Mouse (Mus musculus) heart, adult 2 months (tissue): ENCODE measurements around the gene Sap18. TPM values are rescaled to one million over a fixed set of nuclear protein-coding genes. Genes with fewer than 3 reads are reported as not detected.
A peak's percentile ranks its signal among the peaks of the same experiment; 100 is the strongest.

Source experiments
- DNase-seq, 2 experiments: peaks; one replicate each; pipeline ENCODE4 v3.0.0; 2021
- H3K27ac ChIP-seq: fragments of 200-600 bp; 2 replicates; pipeline ENCODE4 v1.8.1; 2022
- H3K27me3 ChIP-seq: fragments of 200-500 bp; 2 replicates; pipeline ENCODE4 v1.6.1; 2012; ENCODE audit warnings: mild to moderate bottlenecking, low read length, inconsistent platforms, mixed read lengths; ENCODE audit not compliant: control insufficient read depth, insufficient read depth
- H3K36me3 ChIP-seq: fragments of 200-500 bp; 2 replicates; pipeline ENCODE4 v1.6.1; 2012; ENCODE audit warnings: low read length, inconsistent platforms; ENCODE audit not compliant: control insufficient read depth, insufficient read depth
- H3K4me1 ChIP-seq: fragments of 200-500 bp; 2 replicates; pipeline ENCODE4 v1.6.1; 2011; ENCODE audit warnings: low read length; ENCODE audit not compliant: control insufficient read depth, insufficient read depth
- H3K4me3 ChIP-seq: fragments of 200-600 bp; 2 replicates; pipeline ENCODE4 v1.8.1; 2022
- H3K79me2 ChIP-seq: fragments of 200-500 bp; replicated peaks from 2 replicates; pipeline ENCODE4 v1.6.1; 2012; ENCODE audit warnings: mild to moderate bottlenecking, inconsistent platforms, low read length, moderate library complexity, mixed read lengths; ENCODE audit not compliant: control insufficient read depth, insufficient read depth
- H3K9ac ChIP-seq: fragments of 200-500 bp; 2 replicates; pipeline ENCODE4 v1.6.1; 2012; ENCODE audit warnings: low read depth, mild to moderate bottlenecking, control low read depth, inconsistent platforms, low read length, mixed read lengths
- CTCF ChIP-seq: fragments of 200-600 bp; IDR thresholded peaks from 2 replicates; pipeline ENCODE4 v1.8.1; 2022; ENCODE audit warnings: antibody characterized with exemption, mild to moderate bottlenecking, moderate library complexity
- EP300 ChIP-seq: fragments of 200-500 bp; IDR thresholded peaks from 2 replicates; pipeline ENCODE4 v1.6.1; 2011; ENCODE audit warnings: low read depth, low read length, control low read depth; ENCODE audit not compliant: insufficient read depth
- POLR2A ChIP-seq: fragments of 200-500 bp; IDR thresholded peaks from 2 replicates; pipeline ENCODE4 v1.6.1; 2011; ENCODE audit warnings: mild to moderate bottlenecking, low read depth, low read length, control low read depth; ENCODE audit not compliant: insufficient read depth
- WGBS: fragments of 180-500 bp; shearing (Covaris S2); methylation state at CpG from one replicate; pipeline ENCODE4 v1.1.7; 2018; 5-methylcytosine and 5-hydroxymethylcytosine counted together
- intact Hi-C: fragments of 180-260 bp; cut with DNase I; formaldehyde crosslinking; loops from one replicate; pipeline ENCODE4 v1.15.1; 2025
- polyA plus RNA-seq: library from polyadenylated mRNA; depleted of rRNA; stranded (reverse); fragments of >200 nt; gene quantifications from 2 replicates; pipeline ENCODE4 v1.2.3, GENCODE M21; 2012
- total RNA-seq, 2 experiments: library from RNA; stranded (reverse); gene quantifications; 2 replicates each; pipeline ENCODE4 v1.2.3; 2021

Gene Sap18
- total and polyA plus RNA-seq, 3 experiments, result 4.0 to 80.2 (median 74.8) TPM

DNA sequence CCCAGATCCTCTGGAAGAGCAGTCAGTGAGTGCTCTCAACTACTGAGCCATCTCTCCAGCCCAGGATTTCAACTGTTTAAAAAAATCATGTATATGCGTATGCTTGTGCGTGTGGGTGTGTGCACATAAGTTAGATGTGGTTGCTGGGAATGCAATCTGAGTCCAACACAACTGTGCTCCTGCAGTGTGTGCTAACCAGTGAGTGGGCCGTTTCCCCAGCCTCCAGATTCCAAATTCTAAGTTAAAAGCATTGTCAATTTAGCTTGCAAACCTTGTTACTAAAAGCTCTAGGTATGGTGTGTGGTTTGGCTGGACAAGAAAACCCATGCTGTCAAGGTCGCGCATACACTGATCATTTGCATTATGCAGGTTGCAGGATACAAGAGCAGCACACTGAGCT lies 13.9 kb downstream of the Sap18 start:
- WGBS, result 98% methylated on average over 5 of the region's 5 CpGs
- H3K4me3 ChIP-seq, result no peak overlapping the region

DNA sequence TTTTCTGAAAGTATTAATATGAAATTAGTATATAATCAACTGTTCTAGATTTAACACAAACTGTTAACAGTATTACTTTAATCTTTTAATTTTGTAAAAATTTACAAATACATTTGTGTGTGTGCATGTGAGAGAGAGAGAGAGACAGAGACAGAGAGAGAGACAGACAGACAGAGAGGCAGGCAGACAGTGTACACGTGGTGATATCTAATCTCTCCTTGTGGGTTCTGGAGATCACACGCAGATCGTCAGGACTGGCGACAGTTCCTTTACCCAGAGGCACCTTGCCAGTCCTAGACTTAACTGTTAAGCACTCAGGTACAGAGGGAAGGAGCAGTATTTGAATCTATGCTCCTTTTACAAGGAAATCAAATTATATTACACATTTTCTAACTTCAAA lies 22.9 kb downstream of the Sap18 start:
- 46% methylated on average over 4 of the region's 4 CpGs for WGBS
- H3K27me3 ChIP-seq, result no peaks in the 10 kb centered on the region
- intact Hi-C loops, result loop anchor here (10.0 kb wide), 1 partner anchor 446 kb away; no protein-coding TSS in a partner anchor
- no peak overlapping the region for H3K9ac ChIP-seq
- no peak overlapping the region for H3K4me3 ChIP-seq
- no peak for DNase-seq
- no peaks in the 10 kb centered on the region for H3K79me2 ChIP-seq
- H3K27ac ChIP-seq, result no peak overlapping the region
- H3K36me3 ChIP-seq, result no peaks in the 10 kb centered on the region
- H3K4me1 ChIP-seq, result no peaks in the 10 kb centered on the region
- TF ChIP-seq EP300 (no peak), CTCF (no peak), POLR2A (no peak)

More for the DNA sequence above, 13.9 kb downstream of the Sap18 start:
- no peak for TF ChIP-seq EP300
- TF ChIP-seq CTCF, result no peak
- TF ChIP-seq POLR2A, result no peak
- Histone ChIP-seq H3K36me3 (no peaks in the 10 kb centered on the region), H3K27me3 (no peaks in the 10 kb centered on the region), H3K79me2 (no peaks in the 10 kb centered on the region), H3K9ac (no peak overlapping the region), H3K4me1 (no peaks in the 10 kb centered on the region), H3K27ac (no peak overlapping the region)
- DNase-seq, result no peak
- intact Hi-C loops, result no loop called here

GRCm38 (mm10) chr14:57825788-57826751 lies 28.1 kb downstream of the Sap18 start, which contains the start of the genes Ska3 and Mrpl57:
TSS of gene Ska3 (minus strand) at chr14:57826185.
TSS of gene Mrpl57 (plus strand) at chr14:57826234.
- Histone ChIP-seq H3K27ac (peak within 1 kb of the TSS; percentile 92), H3K79me2 (no peaks in the 10 kb centered on the region), H3K27me3 (no peaks in the 10 kb centered on the region), H3K4me1 (peaks cover 2% of the 10 kb centered on the region; the same call in 1 of the 2 replicates), H3K4me3 (peak within 1 kb of the TSS; percentile 74), H3K9ac (peak within 1 kb of the TSS; percentile 90), H3K36me3 (peaks cover 5% of the 10 kb centered on the region; the same call in 1 of the 2 replicates)
- WGBS, result under 1% methylated on average over 96 of the region's 96 CpGs
- DNase-seq, result peak; percentile 94 to 95
- intact Hi-C loops, result loop anchor here (2.0 to 10.0 kb wide), 5 partner anchors 27 to 451 kb away; partner anchors contain the start of gene Sap18
- peak; percentile 35 for TF ChIP-seq CTCF
- TF ChIP-seq POLR2A, result peak; percentile 83
- no peak for TF ChIP-seq EP300

DNA sequence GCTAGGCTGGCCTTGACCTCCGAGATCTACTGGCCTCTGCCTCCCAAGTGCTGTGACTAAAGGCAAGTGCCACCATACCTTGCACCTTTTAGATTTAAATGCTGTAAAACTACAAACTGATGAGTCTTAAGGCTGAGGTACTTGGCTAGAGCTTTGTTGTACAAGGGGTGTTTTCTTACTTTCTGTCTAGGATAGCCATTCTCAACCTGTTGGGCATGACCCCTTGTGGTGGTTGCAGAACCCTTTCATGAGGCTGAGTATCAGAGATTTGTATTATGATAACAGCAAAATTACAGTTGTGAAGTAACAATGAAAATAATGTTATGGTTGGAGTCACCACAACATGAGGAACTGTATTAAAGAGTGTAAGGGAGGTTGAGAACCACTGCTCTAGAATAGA lies 29.3 kb downstream of the Sap18 start:
- Histone ChIP-seq H3K79me2 (no peaks in the 10 kb centered on the region), H3K4me1 (peaks cover 2% of the 10 kb centered on the region; the same call in 1 of the 2 replicates), H3K36me3 (peaks cover 5% of the 10 kb centered on the region; the same call in 1 of the 2 replicates), H3K27me3 (no peaks in the 10 kb centered on the region), H3K4me3 (no peak overlapping the region), H3K27ac (no peak overlapping the region; the same call in 1 of the 2 replicates), H3K9ac (no peak overlapping the region)
- intact Hi-C loops, result loop anchor here (2.0 to 10.0 kb wide), 5 partner anchors 28 to 452 kb away; partner anchors contain the start of gene Sap18
- 58% methylated on average over 1 of the region's 1 CpGs for WGBS
- no peak for DNase-seq
- TF ChIP-seq POLR2A (no peak), CTCF (no peak), EP300 (no peak)

DNA sequence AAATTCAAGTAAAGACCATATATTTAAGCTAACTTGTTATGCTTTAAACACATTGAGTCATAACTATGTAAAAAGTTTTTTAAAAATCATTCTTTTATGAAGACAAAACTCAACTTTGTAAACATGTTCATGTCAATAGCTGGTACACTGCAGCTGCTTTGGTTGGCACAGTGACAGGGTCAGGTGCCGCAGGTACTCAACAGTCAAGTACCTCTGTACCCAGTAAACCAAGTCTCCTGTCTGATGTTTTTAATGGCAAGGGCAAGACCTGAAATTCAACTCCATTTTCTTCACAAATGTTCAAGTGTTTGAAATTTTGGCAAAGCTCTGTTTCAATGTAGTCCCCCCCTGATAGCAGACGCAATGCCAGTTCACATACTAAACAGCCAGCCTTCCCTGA lies 35.5 kb downstream of the Sap18 start:
- H3K9ac ChIP-seq, result no peak overlapping the region
- TF ChIP-seq EP300 (no peak), CTCF (no peak), POLR2A (no peak)
- H3K4me1 ChIP-seq, result no peaks in the 10 kb centered on the region
- no peaks in the 10 kb centered on the region for H3K27me3 ChIP-seq
- H3K4me3 ChIP-seq, result no peak overlapping the region
- no peak overlapping the region for H3K27ac ChIP-seq
- 94% methylated on average over 2 of the region's 2 CpGs for WGBS
- no peaks in the 10 kb centered on the region for H3K36me3 ChIP-seq
- intact Hi-C loops, result no loop called here
- no peak for DNase-seq
- no peaks in the 10 kb centered on the region for H3K79me2 ChIP-seq
